Mouse (Mus musculus): Measurements from ENCODE around the gene Wsb1.

DNA sequence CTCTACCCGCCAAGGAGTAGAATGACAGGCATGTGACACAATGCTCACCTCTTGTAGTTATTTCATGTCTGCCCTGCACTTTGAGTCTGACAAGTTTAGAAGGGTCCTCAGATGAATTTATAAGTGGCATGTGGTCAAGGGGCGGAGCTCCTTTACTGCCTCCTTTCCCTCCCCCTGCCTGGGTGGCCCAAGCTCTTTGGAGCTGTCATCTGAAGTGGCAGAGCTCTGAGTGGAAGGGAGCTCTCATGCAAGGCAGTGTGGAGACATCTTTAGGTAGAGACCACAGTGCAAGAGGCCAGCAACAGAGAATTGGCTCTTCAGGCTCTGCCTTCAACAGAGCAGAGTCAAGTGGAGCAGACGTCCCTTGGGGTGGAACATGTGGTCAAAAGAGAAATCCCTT is 50.0 kb downstream of the Wsb1 start:
- TF ChIP-seq CTCF (conservative IDR thresholded peaks at IDR 0.05; ENCODE audit: low read length) (no peak), POU5F1 (IDR thresholded peaks at IDR 0.05; ENCODE audit: borderline replicate concordance, low read length) (no peak), NANOG (IDR thresholded peaks at IDR 0.05; ENCODE audit: borderline replicate concordance, low read length) (no peak)
